Mouse (Mus musculus): ENCODE results near the gene Itga3. TPM values are rescaled to one million over a fixed set of nuclear protein-coding genes. Genes with fewer than 3 reads are reported as not detected.

Gene Itga3
- polyA plus RNA-seq, 1 experiment from 2014 or later, result 20.3 TPM

- 89% methylated on average over 5 of the region's 5 CpGs for WGBS
- no peak overlapping the region for H3K27ac ChIP-seq (replicated peaks)
- H3K4me2 ChIP-seq, result no peak overlapping the region
- no peak overlapping the region for H3K4me3 ChIP-seq (replicated peaks)
- no peak overlapping the region for H3K9ac ChIP-seq (replicated peaks)
- H3K36me3 ChIP-seq, result no peaks in the 10 kb centered on the region
- H3K4me1 ChIP-seq, result peaks cover 9% of the 10 kb centered on the region
- no peaks in the 10 kb centered on the region for H3K27me3 ChIP-seq (replicated peaks)
- H3K9me3 ChIP-seq (replicated peaks), result no peaks in the 10 kb centered on the region
- no peak for ATAC-seq (ENCODE audit: low FRiP score)
These were observed 16.5 kb upstream of the Itga3 start for GRCm38 (mm10) chr11:95093077-95093476.

- no peak overlapping the region for H3K27ac ChIP-seq (replicated peaks)
- 76% methylated on average over 16 of the region's 16 CpGs for WGBS
- H3K36me3 ChIP-seq, result no peaks in the 10 kb centered on the region
- H3K4me2 ChIP-seq, result no peak overlapping the region
- no peak overlapping the region for H3K9ac ChIP-seq (replicated peaks)
- no peaks in the 10 kb centered on the region for H3K27me3 ChIP-seq (replicated peaks)
- ATAC-seq (ENCODE audit: low FRiP score), result no peak
- no peaks in the 10 kb centered on the region for H3K4me1 ChIP-seq
- H3K9me3 ChIP-seq (replicated peaks), result no peaks in the 10 kb centered on the region
- no peak overlapping the region for H3K4me3 ChIP-seq (replicated peaks)
These were observed 12.5 kb upstream of the Itga3 start for GRCm38 (mm10) chr11:95088857-95089779.

GRCm38 (mm10) chr11:95088286-95088685 lies 11.7 kb upstream of the Itga3 start:
- Histone ChIP-seq H3K4me3 (replicated peaks) (no peak overlapping the region), H3K9ac (replicated peaks) (no peak overlapping the region), H3K27ac (replicated peaks) (no peak overlapping the region), H3K27me3 (replicated peaks) (no peaks in the 10 kb centered on the region), H3K4me1 (no peaks in the 10 kb centered on the region), H3K4me2 (no peak overlapping the region), H3K36me3 (no peaks in the 10 kb centered on the region), H3K9me3 (replicated peaks) (no peaks in the 10 kb centered on the region)
- WGBS, result 63% methylated on average over 7 of the region's 7 CpGs
- no peak for ATAC-seq (ENCODE audit: low FRiP score)

GRCm38 (mm10) chr11:95087301-95088228 lies 11.0 kb upstream of the Itga3 start:
- Histone ChIP-seq H3K27me3 (replicated peaks) (no peaks in the 10 kb centered on the region), H3K4me2 (no peak overlapping the region), H3K9me3 (replicated peaks) (no peaks in the 10 kb centered on the region), H3K36me3 (no peaks in the 10 kb centered on the region), H3K27ac (replicated peaks) (no peak overlapping the region), H3K4me3 (replicated peaks) (no peak overlapping the region), H3K9ac (replicated peaks) (no peak overlapping the region), H3K4me1 (no peaks in the 10 kb centered on the region)
- no peak for ATAC-seq (ENCODE audit: low FRiP score)
- WGBS, result 73% methylated on average over 17 of the region's 17 CpGs

GRCm38 (mm10) chr11:95086229-95086628 lies 9.6 kb upstream of the Itga3 start:
- Histone ChIP-seq H3K4me1 (no peaks in the 10 kb centered on the region), H3K9me3 (replicated peaks) (no peaks in the 10 kb centered on the region), H3K27ac (replicated peaks) (no peak overlapping the region), H3K27me3 (replicated peaks) (no peaks in the 10 kb centered on the region), H3K4me3 (replicated peaks) (no peak overlapping the region), H3K36me3 (no peaks in the 10 kb centered on the region), H3K9ac (replicated peaks) (no peak overlapping the region), H3K4me2 (no peak overlapping the region)
- ATAC-seq (ENCODE audit: low FRiP score), result no peak
- WGBS, result 59% methylated on average over 5 of the region's 5 CpGs

- no peak overlapping the region for H3K9ac ChIP-seq (replicated peaks)
- H3K4me1 ChIP-seq, result no peaks in the 10 kb centered on the region
- 0 out of 2 replicates have a peak, but pooled peaks cover 2% of the 10 kb centered on the region for H3K27me3 ChIP-seq (replicated peaks)
- no peak overlapping the region for H3K27ac ChIP-seq (replicated peaks)
- no peaks in the 10 kb centered on the region for H3K36me3 ChIP-seq
- no peak for ATAC-seq (ENCODE audit: low FRiP score)
- H3K4me3 ChIP-seq (replicated peaks), result no peak overlapping the region
- WGBS, result 17% methylated on average over 5 of the region's 5 CpGs
- no peak overlapping the region for H3K4me2 ChIP-seq
- H3K9me3 ChIP-seq (replicated peaks), result no peaks in the 10 kb centered on the region
These were observed 9.1 kb upstream of the Itga3 start for GRCm38 (mm10) chr11:95085710-95086109.

- H3K4me2 ChIP-seq, result no peak overlapping the region
- H3K4me1 ChIP-seq, result no peaks in the 10 kb centered on the region
- no peak for ATAC-seq (ENCODE audit: low FRiP score)
- H3K36me3 ChIP-seq, result no peaks in the 10 kb centered on the region
- H3K9me3 ChIP-seq (replicated peaks), result no peaks in the 10 kb centered on the region
- WGBS, result 45% methylated on average over 5 of the region's 5 CpGs
- no peak overlapping the region for H3K27ac ChIP-seq (replicated peaks)
- H3K4me3 ChIP-seq (replicated peaks), result no peak overlapping the region
- peaks cover 3% of the 10 kb centered on the region; the same call in 1 of the 2 replicates for H3K27me3 ChIP-seq (replicated peaks)
- no peak overlapping the region for H3K9ac ChIP-seq (replicated peaks)
These were observed 8.3 kb upstream of the Itga3 start for GRCm38 (mm10) chr11:95084811-95085382.

- Histone ChIP-seq H3K27ac (replicated peaks) (no peak overlapping the region), H3K9ac (replicated peaks) (no peak overlapping the region), H3K9me3 (replicated peaks) (no peaks in the 10 kb centered on the region), H3K4me1 (no peaks in the 10 kb centered on the region), H3K4me2 (no peak overlapping the region), H3K4me3 (replicated peaks) (no peak overlapping the region), H3K27me3 (replicated peaks) (peaks cover 5% of the 10 kb centered on the region), H3K36me3 (no peaks in the 10 kb centered on the region)
- 47% methylated on average over 4 of the region's 4 CpGs for WGBS
- ATAC-seq (ENCODE audit: low FRiP score), result no peak
These were observed 7.6 kb upstream of the Itga3 start for GRCm38 (mm10) chr11:95084175-95084574.

- no peaks in the 10 kb centered on the region for H3K9me3 ChIP-seq (replicated peaks)
- H3K36me3 ChIP-seq, result no peaks in the 10 kb centered on the region
- 92% methylated on average over 7 of the region's 7 CpGs for WGBS
- H3K27me3 ChIP-seq (replicated peaks), result peaks cover 17% of the 10 kb centered on the region
- no peak overlapping the region for H3K9ac ChIP-seq (replicated peaks)
- no peak overlapping the region for H3K4me3 ChIP-seq (replicated peaks)
- ATAC-seq (ENCODE audit: low FRiP score), result no peak
- H3K27ac ChIP-seq (replicated peaks), result no peak overlapping the region
- peaks cover 3% of the 10 kb centered on the region; the same call in 1 of the 2 replicates for H3K4me1 ChIP-seq
- H3K4me2 ChIP-seq, result no peak overlapping the region
These were observed 6.3 kb upstream of the Itga3 start for GRCm38 (mm10) chr11:95082896-95083295.

- H3K9me3 ChIP-seq (replicated peaks), result no peaks in the 10 kb centered on the region
- H3K4me1 ChIP-seq, result peaks cover 20% of the 10 kb centered on the region; the same call in 1 of the 2 replicates
- no peak overlapping the region for H3K4me2 ChIP-seq
- no peak overlapping the region for H3K9ac ChIP-seq (replicated peaks)
- no peak overlapping the region for H3K4me3 ChIP-seq (replicated peaks)
- H3K27me3 ChIP-seq (replicated peaks), result peaks cover 22% of the 10 kb centered on the region
- H3K36me3 ChIP-seq, result no peaks in the 10 kb centered on the region
- H3K27ac ChIP-seq (replicated peaks), result no peak overlapping the region
- 80% methylated on average over 6 of the region's 6 CpGs for WGBS
- ATAC-seq (ENCODE audit: low FRiP score), result no peak
These were observed 4.2 kb upstream of the Itga3 start for GRCm38 (mm10) chr11:95080783-95081182.

GRCm38 (mm10) chr11:95079256-95079875 lies 2.8 kb upstream of the Itga3 start:
- no peak overlapping the region for H3K9ac ChIP-seq (replicated peaks)
- peaks cover 29% of the 10 kb centered on the region for H3K27me3 ChIP-seq (replicated peaks)
- WGBS, result 89% methylated on average over 6 of the region's 6 CpGs
- ATAC-seq (ENCODE audit: low FRiP score), result no peak
- H3K4me3 ChIP-seq (replicated peaks), result no peak overlapping the region
- H3K4me2 ChIP-seq, result no peak overlapping the region
- H3K36me3 ChIP-seq, result no peaks in the 10 kb centered on the region
- H3K9me3 ChIP-seq (replicated peaks), result no peaks in the 10 kb centered on the region
- no peak overlapping the region for H3K27ac ChIP-seq (replicated peaks)
- peaks cover 34% of the 10 kb centered on the region for H3K4me1 ChIP-seq
